Mouse (Mus musculus) spleen, adult 18-20 months (tissue): ENCODE results near the gene Fam110c.
"Not testable (repeated sequence)": the region's sequence is repeated elsewhere in the genome, so short reads cannot be mapped to it uniquely, and the experiment has no call there.

Experiments used
- DNase-seq, 2 experiments: peaks; one replicate each; pipeline ENCODE4 v3.0.0; 2022; ENCODE audit warnings: mixed read lengths in 2 of 2

Gene Fam110c

DNA sequence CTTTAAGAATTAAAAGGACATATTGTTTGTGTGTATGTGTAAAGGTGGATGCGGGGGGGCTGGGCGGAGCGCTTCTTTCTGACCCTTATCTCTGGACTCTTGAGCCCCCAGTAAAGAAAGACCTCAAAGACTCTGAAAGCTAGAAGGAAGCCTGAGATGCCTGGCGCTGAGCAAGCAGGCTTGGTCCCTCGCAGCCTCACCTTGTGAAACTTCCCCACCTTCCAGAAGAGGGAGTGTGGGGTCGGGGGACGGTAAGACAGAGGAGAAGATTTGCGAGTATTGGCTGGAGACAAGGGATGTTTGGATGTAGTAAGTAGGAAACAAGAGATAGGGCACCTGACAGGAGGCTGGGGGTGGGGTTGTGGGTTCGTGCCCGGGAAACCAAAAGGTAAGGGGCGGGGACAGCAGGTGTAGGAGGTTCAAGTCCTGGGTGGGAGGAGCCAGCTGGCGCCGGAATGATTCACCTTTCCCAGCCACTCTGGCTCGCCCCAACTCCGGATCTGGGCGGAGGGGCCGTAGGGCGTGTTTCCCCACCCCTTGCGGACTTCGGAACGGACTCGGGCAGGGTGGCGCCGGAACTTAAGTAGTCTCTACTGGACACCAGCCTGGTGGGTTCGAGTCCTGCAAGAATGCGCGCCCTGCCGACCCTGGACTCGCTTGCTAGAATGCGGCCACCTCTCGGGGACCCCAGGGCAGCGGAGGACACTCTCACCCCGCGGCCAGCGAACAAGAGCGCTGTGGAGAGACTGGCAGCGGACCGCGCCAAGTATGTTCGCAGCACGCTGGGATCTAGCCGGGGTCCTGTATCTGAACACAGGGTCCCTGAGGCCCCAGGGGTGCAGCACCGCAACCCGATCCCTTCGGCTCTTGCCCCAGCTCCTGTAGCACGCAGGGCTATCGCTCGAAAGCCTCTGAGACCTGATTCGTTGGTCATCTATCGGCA is at the start of gene Fam110c:
Gene Fam110c, plus strand, starts transcription at position 450 of the 943 bp plus-strand sequence.
- no peak for DNase-seq

GRCm38 (mm10) chr12:31026423-31026822 is 47.2 kb upstream of the Fam110c start:
- no peak for DNase-seq

DNA sequence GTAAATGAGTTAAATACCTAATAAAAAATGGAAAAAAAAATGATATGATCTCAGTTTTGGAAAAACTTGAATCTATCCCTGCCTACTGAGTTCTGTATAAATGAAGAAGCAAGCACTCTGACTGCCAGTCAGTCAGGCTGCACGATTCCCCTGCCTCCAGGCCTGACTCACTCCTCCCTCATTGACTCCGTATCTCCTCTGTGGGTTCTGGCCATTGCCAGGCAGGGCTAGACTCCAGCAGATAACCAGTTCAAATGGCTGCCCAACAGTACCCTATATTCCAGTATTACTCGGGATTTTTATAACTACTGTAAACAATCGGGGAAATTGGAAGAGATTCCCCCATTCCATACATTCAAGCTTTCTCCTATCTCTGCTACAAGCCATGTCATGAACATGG is 21.6 kb upstream of the Fam110c start:
- no peak for DNase-seq

GRCm38 (mm10) chr12:31056291-31056864 is 17.3 kb upstream of the Fam110c start:
- no peak for DNase-seq

- DNase-seq, result no peak
These were observed 14.2 kb upstream of the Fam110c start for GRCm38 (mm10) chr12:31059393-31059853.

- no peak for DNase-seq
These were observed 13.4 kb upstream of the Fam110c start for GRCm38 (mm10) chr12:31060245-31060644.

- no peak for DNase-seq
These were observed 2.4 kb upstream of the Fam110c start for GRCm38 (mm10) chr12:31071222-31071621.

DNA sequence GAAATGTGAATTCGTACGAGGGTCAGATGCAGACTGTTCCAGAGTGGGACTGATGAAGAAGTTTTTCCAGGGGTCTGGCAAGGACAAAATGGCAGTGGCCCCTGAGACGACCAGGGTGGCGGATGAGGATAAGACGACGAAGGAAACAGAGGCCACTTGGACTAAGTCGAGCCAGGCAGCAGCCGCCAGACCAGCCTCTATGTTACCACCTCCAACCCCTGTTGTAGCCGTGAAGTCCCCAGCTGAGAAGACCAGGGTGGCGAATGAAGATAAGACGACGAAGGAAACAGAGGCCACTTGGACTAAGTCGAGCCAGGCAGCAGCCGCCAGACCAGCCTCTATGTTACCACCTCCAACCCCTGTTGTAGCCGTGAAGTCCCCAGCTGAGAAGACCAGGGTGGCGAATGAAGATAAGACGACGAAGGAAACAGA is 710 bp downstream of the Fam110c start:
- not testable (repeated sequence) for DNase-seq

- DNase-seq, result no peak
These were observed 1.3 kb downstream of the Fam110c start for GRCm38 (mm10) chr12:31074839-31075538.

GRCm38 (mm10) chr12:31077020-31077419 is 3.4 kb downstream of the Fam110c start:
- DNase-seq, result no peak

DNA sequence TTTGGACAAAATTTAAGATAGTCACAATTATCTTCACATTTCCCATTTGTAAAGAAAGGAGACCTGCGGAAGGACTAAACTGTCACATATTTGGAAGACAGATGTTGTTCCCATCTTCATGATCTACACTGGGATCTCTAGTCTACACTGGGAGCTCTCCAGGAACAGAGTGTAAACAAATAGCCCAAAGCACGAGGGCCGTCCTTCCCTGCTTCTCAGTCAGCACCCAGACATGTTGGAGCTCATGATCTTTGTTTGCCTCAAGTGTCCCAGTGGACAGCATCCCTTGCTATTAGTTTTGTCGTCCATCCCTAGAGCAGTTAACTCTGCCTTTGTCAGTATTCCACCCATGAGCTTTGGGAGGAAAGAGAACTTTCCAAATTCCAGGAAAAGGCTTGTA is 4.4 kb downstream of the Fam110c start:
- DNase-seq, result no peak

DNA sequence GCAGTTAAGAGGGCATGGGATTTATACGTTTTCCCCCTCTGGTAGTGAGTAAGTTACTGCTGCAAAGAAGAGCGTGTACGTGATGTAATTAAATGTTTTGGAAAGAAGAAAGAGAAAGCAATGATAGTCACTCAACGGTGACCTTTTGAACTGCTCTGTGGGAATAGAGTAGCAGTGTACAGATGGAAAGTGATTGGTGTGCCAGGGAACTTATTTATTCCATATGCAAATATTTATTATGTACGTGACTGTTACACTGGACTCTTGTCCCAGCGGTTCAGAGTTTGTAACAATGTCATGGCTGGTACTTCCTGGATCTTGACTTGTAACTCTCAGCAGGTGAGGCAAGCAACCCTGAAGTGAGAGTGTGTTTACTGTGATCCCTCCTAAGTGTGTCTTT is 6.7 kb downstream of the Fam110c start:
- DNase-seq, result no peak

- DNase-seq, result no peak
These were observed 7.4 kb downstream of the Fam110c start for GRCm38 (mm10) chr12:31080890-31081554.

- DNase-seq, result no peak
These were observed 9.3 kb downstream of the Fam110c start for GRCm38 (mm10) chr12:31083007-31083406.

DNA sequence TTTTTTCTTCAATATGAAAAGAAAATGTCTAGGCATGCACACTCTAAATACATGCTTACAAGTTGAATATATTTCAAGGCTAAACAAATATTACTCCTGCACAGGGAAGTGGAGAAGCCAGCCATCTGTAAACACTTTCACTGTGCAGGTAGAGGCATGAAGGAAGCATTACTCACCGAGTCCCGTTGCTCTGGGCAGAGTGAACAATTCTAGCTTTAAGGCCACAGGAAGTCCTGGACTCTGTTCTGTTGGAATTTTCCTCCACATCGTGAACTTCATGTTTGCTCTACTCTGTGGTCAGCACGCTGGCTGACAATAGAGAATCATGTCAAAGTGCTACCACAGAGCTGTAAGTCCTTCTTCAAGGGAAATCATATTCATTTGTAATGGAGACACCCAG is 9.7 kb downstream of the Fam110c start:
- DNase-seq, result no peak

GRCm38 (mm10) chr12:31087060-31087459 is 13.4 kb downstream of the Fam110c start:
- DNase-seq, result no peak

DNA sequence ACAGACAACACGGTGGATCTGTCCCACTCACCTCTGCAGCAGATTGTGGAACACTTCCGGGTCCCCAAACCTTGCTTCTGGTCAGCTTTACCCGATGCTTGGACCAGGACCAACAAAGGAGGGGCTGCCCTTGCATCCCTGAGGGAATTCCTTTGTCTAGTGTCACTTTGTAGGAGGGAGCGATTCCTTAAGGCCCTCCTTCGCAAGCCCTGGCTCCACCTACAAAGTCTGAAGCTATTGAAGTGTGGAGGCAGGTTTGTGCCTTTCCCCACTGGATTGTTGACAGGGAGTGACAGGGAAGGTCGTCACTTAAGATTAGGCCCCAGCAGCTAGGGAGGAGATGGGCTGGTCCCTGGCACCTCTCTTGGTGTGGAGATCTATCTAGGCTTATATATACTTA is 16.7 kb downstream of the Fam110c start:
- DNase-seq, result no peak

DNA sequence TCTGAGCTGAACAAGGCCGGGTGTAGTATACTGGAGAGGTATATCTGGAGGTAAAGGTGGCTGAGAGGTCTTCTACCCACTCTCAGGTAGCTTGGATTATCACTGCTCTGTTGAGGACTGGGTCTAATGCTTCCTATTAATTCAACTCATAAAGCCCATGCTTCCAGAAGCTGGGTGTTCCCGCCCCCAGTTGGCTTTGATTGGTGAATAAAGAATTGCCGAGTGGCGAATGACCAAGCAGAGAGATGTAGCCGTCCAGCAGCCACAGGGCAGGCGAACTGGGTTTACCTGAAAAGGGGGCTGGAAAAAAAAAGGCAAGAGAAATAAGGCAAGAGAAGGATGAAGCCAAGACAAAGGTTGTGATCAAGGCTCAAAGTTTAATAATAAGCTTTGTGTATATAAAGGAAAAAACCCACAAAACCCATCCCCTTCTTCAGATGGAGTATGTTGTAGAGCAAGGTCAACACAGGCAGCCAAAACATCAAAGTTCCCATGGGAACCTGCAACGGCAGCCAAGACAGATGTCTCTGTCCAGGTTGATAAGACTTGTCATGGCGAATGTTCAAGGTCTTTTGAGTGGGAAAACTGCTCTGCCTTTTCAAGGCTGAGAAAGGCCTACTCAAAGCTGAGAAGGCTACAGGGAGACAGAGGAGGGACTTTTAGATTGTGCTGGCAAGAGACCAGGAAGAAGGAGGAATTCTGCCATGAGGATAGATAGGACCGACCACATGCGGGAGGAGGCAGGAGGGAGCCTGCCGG is 17.4 kb downstream of the Fam110c start:
- DNase-seq, result no peak

- no peak for DNase-seq
These were observed 18.8 kb downstream of the Fam110c start for GRCm38 (mm10) chr12:31092481-31092880.

- no peak for DNase-seq
These were observed 23.5 kb downstream of the Fam110c start for GRCm38 (mm10) chr12:31097185-31097584.

DNA sequence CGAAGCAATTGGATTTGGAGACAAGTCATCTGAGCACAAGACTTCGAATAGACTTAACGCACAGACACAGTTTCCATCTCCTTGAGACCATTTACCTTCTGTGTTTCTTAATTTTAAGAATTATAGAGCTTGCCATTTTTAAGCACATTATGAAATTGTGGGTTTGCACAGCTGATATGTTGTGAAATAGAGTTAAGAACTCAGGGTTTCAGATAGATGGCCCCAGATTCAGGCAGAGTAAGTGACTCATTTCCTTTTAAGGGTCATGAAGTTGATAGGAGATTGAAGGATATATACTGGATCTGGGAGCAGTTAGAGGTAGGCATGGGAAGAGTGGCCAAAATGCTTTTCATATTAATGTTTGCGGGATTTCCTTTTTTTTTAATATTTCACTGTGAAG is 27.5 kb downstream of the Fam110c start:
- no peak for DNase-seq

DNA sequence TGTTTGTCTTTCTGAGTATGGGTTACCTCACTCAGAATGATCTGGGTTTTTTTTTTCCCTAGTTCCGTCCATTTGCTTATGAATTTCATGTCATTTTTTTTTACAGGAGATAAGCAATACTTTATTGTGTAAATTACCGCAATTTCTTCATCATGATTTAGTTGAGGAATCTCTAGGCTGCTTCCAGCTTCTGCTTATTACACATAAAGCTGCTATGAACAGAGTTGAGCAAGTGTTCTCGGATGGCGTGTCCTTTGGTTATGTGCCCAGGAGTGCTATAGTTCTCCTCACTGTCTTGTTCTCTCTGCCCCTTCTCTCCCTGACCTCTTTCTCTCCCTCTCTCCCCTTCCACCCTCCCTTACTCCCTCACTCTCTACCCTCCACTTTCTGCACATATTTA is 28.2 kb downstream of the Fam110c start:
- no peak for DNase-seq
